Mouse (Mus musculus): ENCODE data around the gene Katnal1. TPM values are rescaled to one million over a fixed set of nuclear protein-coding genes. Genes with fewer than 3 reads are reported as not detected.

Gene Katnal1
- total and polyA plus RNA-seq, 3 experiments, result 2.8 to 7.0 (median 3.2) TPM

DNA sequence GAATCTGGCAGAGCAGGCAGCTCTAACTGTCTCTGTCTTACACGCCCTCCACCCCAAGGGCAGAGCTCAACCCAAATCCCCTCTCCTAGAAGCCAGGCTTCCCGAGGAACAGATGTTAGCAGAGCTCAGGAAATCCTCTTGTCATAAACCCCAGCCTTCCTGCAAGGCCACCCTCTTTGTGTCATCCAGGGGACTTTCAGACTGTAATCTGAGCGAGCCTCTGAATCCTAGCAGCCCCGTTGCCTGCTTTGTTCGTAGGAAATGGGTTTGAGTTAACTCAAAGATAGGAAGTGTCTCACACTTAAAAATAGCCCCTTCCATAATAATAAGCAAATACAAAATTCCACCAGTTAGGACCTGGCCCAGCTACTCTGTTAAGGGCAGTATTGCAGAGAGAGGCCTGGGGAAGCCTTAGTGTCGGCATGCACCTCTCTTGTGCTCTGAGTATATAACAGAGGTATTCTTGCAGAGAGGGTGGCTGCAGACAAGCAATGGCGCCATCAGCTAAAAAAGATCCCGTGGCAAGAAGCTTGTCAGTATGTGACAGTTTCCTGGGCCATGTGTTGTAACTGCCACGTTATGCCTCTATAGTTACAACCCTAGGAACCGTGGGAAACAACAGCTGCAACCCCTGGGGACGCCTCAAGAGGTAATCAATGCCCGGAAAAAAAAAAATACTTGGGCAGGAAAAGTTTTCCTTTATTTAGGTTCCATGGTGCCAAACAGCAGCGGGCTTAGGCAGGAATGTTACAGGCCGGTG is 48.8 kb upstream of the Katnal1 start:
- no peak overlapping the region for H3K4me2 ChIP-seq (ENCODE audit: insufficient read depth, low read depth, poor library complexity, severe bottlenecking)
- TF ChIP-seq IRF4 (IDR thresholded peaks at IDR 0.05; ENCODE audit: low read depth, low read length), result no peak
- TF ChIP-seq ELF1 (IDR thresholded peaks at IDR 0.05; ENCODE audit: low read depth, low read length), result no peak
- no peak overlapping the region for H3K4me3 ChIP-seq (replicated peaks in 1 of 3; ENCODE audit: low read depth in 2 of 3, low read length in 2 of 3, poor library complexity in 1 of 3)
- dilution Hi-C loops (cut with MboI; ENCODE audit: extremely low pct_ligation_motif_present, extremely low pct_unique_long_range_greater_than_20kb, low sequenced_read_pairs) (no loop called here), in situ Hi-C loops (cut with MboI; ENCODE audit: low pct_ligation_motif_present, low pct_unique_long_range_greater_than_20kb, low sequenced_read_pairs) (no loop called here)
- no peaks in the 10 kb centered on the region for H3K79me2 ChIP-seq (replicated peaks; ENCODE audit: control insufficient read depth, extremely low read depth, insufficient read depth, poor library complexity, severe bottlenecking)
- no peak for DNase-seq (ENCODE audit: extremely low read depth)
- no peaks in the 10 kb centered on the region for H3K36me3 ChIP-seq (replicated peaks in 1 of 2; ENCODE audit: control insufficient read depth in 1 of 2, insufficient read depth in 1 of 2, low read length in 1 of 2)
- no peak overlapping the region for H3K9ac ChIP-seq (ENCODE audit: insufficient read depth, low read depth)
- no peaks in the 10 kb centered on the region for H3K27me3 ChIP-seq (replicated peaks)
- peaks cover 1% of the 10 kb centered on the region for H3K9me3 ChIP-seq (replicated peaks; ENCODE audit: low read length)
- H3K27ac ChIP-seq (ENCODE audit: insufficient read depth, low read depth), result no peak overlapping the region
- peaks cover 3 to 5% of the 10 kb centered on the region in 2 experiments; a peak in 3 of 4 replicates for H3K4me1 ChIP-seq (ENCODE audit: control insufficient read depth in 1 of 2, insufficient read depth in 2 of 2)

DNA sequence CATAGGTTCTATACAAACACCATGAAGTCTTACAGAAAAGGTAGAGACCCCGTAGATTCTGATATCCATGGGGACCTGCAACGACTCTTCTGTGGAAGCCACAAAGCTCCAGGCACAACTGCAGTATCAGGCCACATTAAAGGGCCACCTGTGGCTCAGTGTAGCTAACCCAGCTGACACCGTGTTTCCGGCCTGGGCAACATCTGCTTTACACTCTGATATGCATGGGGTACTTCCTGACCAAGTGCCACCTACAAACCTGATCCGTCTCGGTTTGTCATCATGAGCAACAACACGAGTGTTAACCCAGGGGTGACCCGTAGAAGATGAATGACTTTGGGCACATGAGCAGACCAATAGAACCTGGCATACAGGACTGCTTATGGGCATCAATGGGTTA is 47.8 kb upstream of the Katnal1 start:
- Histone ChIP-seq H3K9ac (ENCODE audit: insufficient read depth, low read depth) (no peak overlapping the region), H3K27me3 (replicated peaks) (no peaks in the 10 kb centered on the region), H3K4me2 (ENCODE audit: insufficient read depth, low read depth, poor library complexity, severe bottlenecking) (no peak overlapping the region), H3K4me1 (ENCODE audit: control insufficient read depth in 1 of 2, insufficient read depth in 2 of 2) (peaks cover 3 to 5% of the 10 kb centered on the region in 2 experiments; a peak in 3 of 4 replicates), H3K79me2 (replicated peaks; ENCODE audit: control insufficient read depth, extremely low read depth, insufficient read depth, poor library complexity, severe bottlenecking) (no peaks in the 10 kb centered on the region), H3K9me3 (replicated peaks; ENCODE audit: low read length) (no peaks in the 10 kb centered on the region), H3K4me3 (replicated peaks in 1 of 3; ENCODE audit: low read depth in 2 of 3, low read length in 2 of 3, poor library complexity in 1 of 3) (no peak overlapping the region), H3K27ac (ENCODE audit: insufficient read depth, low read depth) (no peak overlapping the region), H3K36me3 (replicated peaks in 1 of 2; ENCODE audit: control insufficient read depth in 1 of 2, insufficient read depth in 1 of 2, low read length in 1 of 2) (no peaks in the 10 kb centered on the region)
- DNase-seq (ENCODE audit: extremely low read depth), result no peak
- dilution Hi-C loops (cut with MboI; ENCODE audit: extremely low pct_ligation_motif_present, extremely low pct_unique_long_range_greater_than_20kb, low sequenced_read_pairs) (no loop called here), in situ Hi-C loops (cut with MboI; ENCODE audit: low pct_ligation_motif_present, low pct_unique_long_range_greater_than_20kb, low sequenced_read_pairs) (no loop called here)
- no peak for TF ChIP-seq JUND (conservative IDR thresholded peaks at IDR 0.05; ENCODE audit: low read depth, low read length)
- no peak for TF ChIP-seq ETS1 (conservative IDR thresholded peaks at IDR 0.05; ENCODE audit: low read depth, low read length)
- TF ChIP-seq PAX5 (IDR thresholded peaks at IDR 0.05; ENCODE audit: low read length), result no peak
- no peak for TF ChIP-seq KAT2A (IDR thresholded peaks at IDR 0.05; ENCODE audit: insufficient replicate concordance, low read length)
- TF ChIP-seq POLR2A (IDR thresholded peaks at IDR 0.05; ENCODE audit: low read depth, low read length), result no peak
- no peak for TF ChIP-seq MYC (IDR thresholded peaks at IDR 0.05; ENCODE audit: low read depth, low read length)
- no peak for TF ChIP-seq CHD1 (IDR thresholded peaks at IDR 0.05; ENCODE audit: low read depth, low read length)
- TF ChIP-seq MAX (IDR thresholded peaks at IDR 0.05; ENCODE audit: low read length), result no peak
- TF ChIP-seq NRF1 (IDR thresholded peaks at IDR 0.05; ENCODE audit: low read depth, low read length), result no peak
- no peak for TF ChIP-seq MXI1 (IDR thresholded peaks at IDR 0.05; ENCODE audit: low read depth, low read length)
- no peak for TF ChIP-seq CTCF (conservative IDR thresholded peaks at IDR 0.05 in 1 of 2, IDR thresholded peaks at IDR 0.05 in 1 of 2; ENCODE audit: low read depth in 2 of 2, low read length in 2 of 2)
- no peak for TF ChIP-seq EP300 (IDR thresholded peaks at IDR 0.05; ENCODE audit: low read length)
- TF ChIP-seq UBTF (IDR thresholded peaks at IDR 0.05; ENCODE audit: low read depth, low read length), result no peak
- no peak for TF ChIP-seq RCOR1 (conservative IDR thresholded peaks at IDR 0.05; ENCODE audit: low read depth, low read length)
- no peak for TF ChIP-seq MAZ (IDR thresholded peaks at IDR 0.05; ENCODE audit: low read depth, low read length)
- TF ChIP-seq ZC3H11A (IDR thresholded peaks at IDR 0.05; ENCODE audit: low read depth, low read length), result no peak
- TF ChIP-seq ZNF384 (IDR thresholded peaks at IDR 0.05; ENCODE audit: low read depth, low read length), result no peak
- TF ChIP-seq ZKSCAN1 (IDR thresholded peaks at IDR 0.05; ENCODE audit: borderline replicate concordance, low read depth, low read length), result no peak
